Mouse (Mus musculus) CD4-positive, CD25-positive, alpha-beta regulatory T cell, adult 2 months (primary cell): ENCODE measurements around the gene Znrf2.

Experiments used
- DNase-seq: peaks from one replicate; pipeline ENCODE4 v3.0.0-alpha.2; 2012; ENCODE audit warnings: low read depth, low spot score

Znrf2 gene

DNA sequence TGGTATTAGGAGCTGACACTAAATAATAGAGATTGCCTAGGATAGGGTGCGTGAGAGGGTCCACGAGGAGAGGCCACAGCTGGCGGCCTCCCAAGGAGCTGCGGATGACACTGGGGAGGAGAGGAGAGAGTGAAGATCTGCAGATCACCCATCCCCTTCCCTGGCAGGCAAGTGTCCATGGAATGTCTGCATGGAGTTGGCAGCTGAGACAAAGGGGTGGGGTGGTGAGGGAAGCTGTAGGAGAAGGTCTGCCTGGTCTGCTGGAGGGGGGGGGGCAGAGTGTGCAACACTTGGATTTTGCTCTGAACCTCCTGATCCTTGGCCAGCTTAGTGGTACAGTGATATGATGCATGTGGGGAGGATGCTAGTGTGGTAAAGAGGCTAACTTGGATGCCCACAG, 98.3 kb downstream of the Znrf2 start:
- no peak for DNase-seq

DNA sequence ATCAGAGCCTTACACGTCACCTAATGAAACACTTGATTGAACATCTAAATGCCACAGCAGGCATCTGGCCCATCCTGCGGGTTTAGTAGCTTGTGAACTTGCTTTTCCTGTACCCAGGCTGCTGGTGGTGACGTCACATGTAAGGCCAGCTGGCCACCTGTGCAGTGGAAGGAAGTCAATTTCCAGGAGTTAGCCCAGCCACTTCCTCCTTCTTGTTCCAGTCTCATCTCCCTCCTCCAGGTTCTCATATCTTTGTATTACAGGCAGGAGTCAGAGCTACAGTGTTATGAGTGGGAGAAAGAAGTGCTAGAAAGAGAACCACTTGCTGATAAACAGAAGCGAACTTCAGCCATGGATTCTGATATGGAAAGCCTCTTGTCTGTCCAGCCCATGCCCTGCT, 99.4 kb downstream of the Znrf2 start:
- DNase-seq: peak; percentile 21

GRCm38 (mm10) chr6:54916941-54917340, 100.2 kb downstream of the Znrf2 start:
- no peak for DNase-seq

GRCm38 (mm10) chr6:54917523-54917922, 100.8 kb downstream of the Znrf2 start:
- peak; percentile 81 for DNase-seq

DNA sequence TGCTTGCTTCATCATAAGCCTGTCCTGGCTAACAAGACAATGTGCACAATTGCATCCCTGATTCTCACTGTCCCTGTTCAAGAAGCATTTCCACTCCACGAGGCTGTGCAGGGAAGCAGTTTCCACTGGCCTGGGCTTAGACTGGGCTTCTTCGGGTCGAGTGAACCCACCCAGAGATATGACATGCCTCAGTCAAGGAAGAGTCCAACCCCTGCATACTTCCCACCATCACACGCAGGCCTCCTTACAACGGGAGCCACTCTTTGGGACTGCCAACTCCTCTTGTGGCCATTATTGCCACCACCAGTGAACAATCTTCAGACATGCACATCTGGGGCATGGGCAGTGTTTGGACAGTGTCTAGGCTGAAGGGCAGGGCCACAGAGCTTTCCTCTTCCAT, 101.8 kb downstream of the Znrf2 start:
- DNase-seq: no peak

- DNase-seq: no peak
Observed at GRCm38 (mm10) chr6:54924538-54924937, 107.8 kb downstream of the Znrf2 start.

GRCm38 (mm10) chr6:54925736-54926440, 109.2 kb downstream of the Znrf2 start:
- no peak for DNase-seq

DNA sequence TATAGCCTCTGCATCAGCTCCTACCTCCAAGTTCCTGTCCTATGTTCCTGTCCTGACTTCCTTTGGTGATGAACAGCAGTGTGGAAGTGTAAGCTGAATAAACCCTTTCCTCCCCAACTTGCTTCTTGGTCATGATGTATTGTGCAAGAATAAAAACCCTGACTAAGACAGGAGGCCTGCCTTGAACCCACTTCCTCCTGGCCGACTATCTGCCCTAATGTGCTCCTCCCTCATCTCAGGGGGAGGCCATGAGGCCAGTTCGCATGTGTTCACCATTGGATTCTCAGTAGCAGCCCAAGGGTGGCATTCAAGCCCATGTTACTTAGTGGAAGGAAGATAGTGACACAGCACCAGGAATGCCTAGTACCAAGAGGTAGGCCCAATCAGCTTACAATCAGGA, 110.2 kb downstream of the Znrf2 start:
- DNase-seq: no peak

DNA sequence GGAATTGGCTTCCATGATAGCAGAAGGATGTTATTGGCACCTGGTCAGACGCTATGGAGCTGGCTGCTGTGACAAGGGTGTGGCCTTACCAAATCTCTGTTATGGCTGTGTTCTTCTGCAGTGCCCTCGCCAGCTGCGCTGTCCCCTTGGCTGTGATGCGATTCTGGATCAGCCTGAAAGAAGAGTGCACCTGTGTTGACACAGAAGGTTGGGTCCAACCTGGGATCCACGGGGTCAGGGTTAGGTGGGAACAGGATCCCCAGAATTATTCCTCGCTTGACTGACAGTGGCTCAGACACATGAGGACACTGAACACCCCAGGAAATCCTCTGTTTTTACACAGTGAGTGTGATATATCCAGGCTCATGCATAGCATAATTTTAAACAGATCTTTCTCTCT, 111.2 kb downstream of the Znrf2 start:
- DNase-seq: no peak

DNA sequence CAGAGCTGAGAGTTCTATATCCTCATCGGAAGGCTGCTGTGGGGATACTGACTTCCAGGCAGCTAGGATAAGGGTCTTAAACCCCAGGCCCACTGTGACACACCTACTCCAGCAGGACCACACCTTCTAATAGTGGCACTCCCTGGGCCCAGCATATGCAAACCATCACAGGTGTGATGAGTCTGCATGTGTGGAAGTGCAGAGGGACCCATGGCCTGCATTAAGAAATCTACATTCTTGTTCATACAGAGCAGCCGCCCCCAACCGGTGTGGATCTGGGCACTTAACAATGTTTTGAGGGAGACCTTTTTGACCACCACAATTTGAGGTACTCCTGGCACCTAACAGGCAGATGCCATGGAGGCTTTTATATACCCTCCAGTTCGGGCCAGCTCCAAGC, 114.9 kb downstream of the Znrf2 start:
- no peak for DNase-seq

GRCm38 (mm10) chr6:54932526-54932925, 115.8 kb downstream of the Znrf2 start:
- DNase-seq: no peak

DNA sequence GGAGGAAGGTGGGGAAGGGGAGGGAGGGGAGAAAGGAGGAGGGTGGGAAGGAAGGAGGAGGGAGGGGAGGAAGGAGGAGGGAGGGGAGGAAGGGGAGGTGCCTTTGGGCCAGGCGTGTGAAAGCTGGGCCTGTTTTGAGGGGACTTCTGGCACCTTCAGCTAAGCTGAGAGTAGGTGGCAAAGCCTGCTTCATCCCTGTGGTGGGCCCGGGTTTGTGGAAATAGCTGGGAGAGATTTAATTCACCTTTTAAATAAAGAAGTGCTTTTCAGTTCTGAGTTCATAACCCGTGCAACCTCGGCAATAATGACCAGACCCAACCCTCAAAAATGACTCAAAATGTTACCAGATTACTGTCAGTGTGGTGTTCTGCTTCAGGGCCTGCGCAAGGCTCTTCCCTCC, 116.5 kb downstream of the Znrf2 start:
- DNase-seq: no peak

DNA sequence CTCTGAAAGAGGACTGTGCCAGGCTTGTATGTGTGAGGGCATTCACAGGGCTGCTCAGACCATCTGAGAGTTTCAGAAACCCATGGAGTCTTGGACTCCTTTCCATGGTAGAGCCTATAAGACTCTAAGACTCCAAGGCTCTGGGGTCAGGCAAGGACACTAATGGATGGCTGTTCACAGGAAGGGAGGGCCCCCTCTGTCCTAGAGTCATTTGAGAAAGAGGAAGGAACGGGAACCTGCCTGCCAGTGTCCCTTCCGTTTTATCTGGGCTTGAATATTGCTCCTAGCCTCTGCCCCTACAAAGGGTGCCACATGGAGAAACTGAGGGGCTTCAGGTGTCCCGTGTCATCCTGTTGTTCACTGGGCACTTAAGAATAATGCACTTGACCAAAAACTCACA, 117.2 kb downstream of the Znrf2 start:
- DNase-seq: no peak

DNA sequence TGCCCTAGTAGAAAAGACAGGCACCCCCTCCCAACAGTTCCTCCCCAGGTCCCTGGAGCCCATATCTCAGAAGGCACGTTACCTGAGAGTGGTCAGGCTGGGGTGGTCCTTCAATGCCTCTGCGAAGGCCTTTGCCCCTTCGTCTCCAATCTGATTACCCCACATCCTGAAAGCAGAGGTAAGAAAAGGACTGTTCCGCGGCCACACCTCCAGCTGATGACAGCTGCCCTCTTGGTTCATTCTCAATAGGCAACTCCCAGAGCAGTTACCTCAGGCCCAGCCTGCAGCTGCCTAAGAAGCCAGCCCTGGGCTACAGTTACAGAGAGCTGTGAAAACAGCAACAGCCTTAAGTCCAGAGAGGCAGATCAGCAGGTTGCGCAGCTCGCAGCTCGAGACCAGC, 117.6 kb downstream of the Znrf2 start:
- no peak for DNase-seq

DNA sequence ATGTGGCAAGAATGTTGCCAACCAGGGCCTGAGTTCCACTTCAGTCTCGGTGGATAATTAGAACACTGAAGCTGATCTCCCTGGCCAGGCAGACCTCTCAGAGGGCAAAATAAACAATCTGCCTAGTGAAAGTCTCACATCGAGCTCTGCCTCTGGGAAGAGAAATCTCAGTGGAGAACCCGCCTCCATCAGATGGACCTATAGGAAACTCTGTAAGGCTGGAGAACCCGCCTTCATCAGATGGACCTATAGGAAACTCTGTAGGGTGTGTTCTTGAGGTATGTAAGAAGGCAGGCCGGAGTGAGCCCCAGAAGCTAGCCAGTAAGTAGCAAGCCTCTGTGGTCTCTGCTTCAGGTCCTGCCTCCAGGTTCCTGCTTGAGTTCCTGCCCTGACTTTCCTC, 118.2 kb downstream of the Znrf2 start:
- no peak for DNase-seq

DNA sequence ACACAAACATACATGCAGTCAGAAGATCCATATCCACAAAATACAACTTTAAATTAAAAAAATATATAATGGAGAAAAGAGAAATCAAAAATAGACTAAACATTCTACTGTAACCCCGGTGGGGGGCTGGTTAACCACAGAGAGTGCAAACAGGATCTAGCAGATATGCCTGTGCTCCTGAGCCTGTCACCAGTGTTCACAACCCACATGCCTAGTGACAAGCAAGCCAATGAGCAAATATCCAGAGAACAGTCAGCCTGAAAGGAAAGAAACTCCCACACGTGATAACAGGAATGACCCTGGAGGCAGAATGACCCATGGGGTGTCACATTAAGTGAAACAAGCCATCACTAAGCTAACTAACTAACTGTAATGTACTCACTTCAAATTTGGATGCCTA, 119.8 kb downstream of the Znrf2 start:
- DNase-seq: peak; percentile 27

DNA sequence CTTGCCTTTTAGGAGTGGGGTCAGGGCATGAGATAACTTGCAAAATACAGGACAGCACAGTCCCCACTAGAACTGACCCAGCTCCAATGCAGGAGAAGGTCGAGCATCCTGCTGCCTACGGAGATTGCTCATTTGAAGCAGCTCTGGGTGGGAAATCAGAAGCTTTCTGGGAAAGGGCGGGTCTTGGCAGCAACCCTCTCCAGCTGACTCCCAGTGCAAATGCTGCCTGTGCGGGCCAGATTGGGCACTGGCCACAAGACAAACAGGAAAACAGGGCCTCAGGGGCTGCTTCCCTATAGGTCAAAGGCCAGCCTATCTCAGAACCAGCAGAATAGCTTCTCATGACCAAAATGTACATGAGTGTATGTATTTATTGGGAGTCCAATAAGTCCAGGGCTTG, 122.9 kb downstream of the Znrf2 start:
- no peak for DNase-seq

GRCm38 (mm10) chr6:54940126-54940525, 123.4 kb downstream of the Znrf2 start:
- DNase-seq: no peak

- no peak for DNase-seq
Observed at GRCm38 (mm10) chr6:54941149-54941548, 124.4 kb downstream of the Znrf2 start.
